Mouse (Mus musculus): ENCODE results near the gene Krt23.

Krt23 gene

GRCm38 (mm10) chr11:99492733-99493573 lies at the start of gene Krt23:
TSS of gene Krt23 (minus strand) at chr11:99493137.
- DNase-seq (ENCODE audit: low spot score), result no peak

- no peak for DNase-seq (ENCODE audit: low spot score)
These were observed 46.8 kb upstream of the Krt23 start for GRCm38 (mm10) chr11:99539721-99540120.

GRCm38 (mm10) chr11:99521288-99521860 lies 28.4 kb upstream of the Krt23 start, which contains the start of gene Krt39:
TSS of gene Krt39 (minus strand) at chr11:99521338.
- no peak for DNase-seq (ENCODE audit: low spot score)

- no peak for DNase-seq (ENCODE audit: low spot score)
These were observed 21.2 kb upstream of the Krt23 start for GRCm38 (mm10) chr11:99514098-99514497.

GRCm38 (mm10) chr11:99500095-99500805 lies 7.3 kb upstream of the Krt23 start:
- no peak for DNase-seq (ENCODE audit: low spot score)

DNA sequence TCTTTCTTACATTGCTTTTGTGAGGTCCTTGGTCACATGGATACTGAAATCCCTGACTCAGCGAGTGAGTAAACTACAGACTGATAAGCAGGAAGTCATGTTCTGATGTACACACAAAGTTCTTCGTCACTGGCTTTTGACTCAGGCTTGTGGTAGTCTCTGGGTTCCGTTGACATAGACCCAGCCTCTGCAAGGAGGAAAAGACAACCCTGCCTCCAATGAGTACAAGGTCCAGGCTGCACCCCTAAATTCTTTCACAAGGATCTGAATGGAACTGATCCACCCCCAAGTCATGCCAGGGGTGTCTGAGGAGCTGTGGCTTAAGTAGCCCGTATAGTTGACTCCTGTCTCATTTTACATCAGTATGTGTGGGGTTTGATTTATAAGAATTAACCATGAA lies 3.5 kb upstream of the Krt23 start:
- no peak for DNase-seq (ENCODE audit: low spot score)

DNA sequence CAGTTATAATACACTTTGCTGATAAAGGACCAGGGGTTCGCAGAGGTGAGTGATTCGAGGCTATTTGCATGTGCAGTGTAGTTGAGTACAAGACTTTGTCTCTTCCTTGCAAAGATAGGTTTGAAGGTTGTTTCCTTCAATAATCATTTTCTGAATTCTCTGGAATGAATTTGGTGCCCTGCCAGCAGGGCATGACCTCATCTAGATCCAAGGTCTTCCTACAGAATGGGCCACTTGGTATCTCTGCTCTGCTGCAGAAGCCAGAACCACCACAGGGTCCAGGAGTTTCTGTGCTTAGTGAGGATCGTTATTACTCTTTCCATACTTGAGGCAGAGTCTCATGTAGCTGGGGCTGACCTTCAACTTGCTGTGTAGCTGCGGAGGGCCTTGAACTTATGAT lies 1.8 kb upstream of the Krt23 start:
- no peak for DNase-seq (ENCODE audit: low spot score)

GRCm38 (mm10) chr11:99493574-99493850 lies 575 bp upstream of the Krt23 start:
- DNase-seq (ENCODE audit: low spot score), result no peak

GRCm38 (mm10) chr11:99491040-99491439 lies 1.9 kb downstream of the Krt23 start:
- DNase-seq (ENCODE audit: low spot score), result no peak

DNA sequence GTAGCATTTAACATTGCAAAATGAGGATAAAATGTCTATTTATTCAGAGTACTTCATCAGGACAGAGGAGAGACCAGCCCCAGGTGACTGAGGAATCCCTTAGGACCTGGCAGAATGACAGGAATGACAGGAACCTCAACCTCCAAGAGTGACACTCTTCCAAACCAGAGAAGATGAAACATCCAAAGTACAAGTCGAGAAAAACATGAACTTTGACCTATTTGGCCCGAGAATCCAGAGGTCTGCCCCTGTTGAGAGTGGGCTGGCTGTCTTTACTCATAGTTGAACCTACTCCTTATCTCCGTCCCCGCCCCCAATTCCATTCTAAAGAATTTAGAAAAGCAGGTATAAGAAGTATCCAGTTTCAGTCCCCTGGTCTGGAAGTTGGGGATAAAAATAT lies 2.3 kb downstream of the Krt23 start:
- DNase-seq (ENCODE audit: low spot score), result no peak

GRCm38 (mm10) chr11:99489233-99489632 lies 3.7 kb downstream of the Krt23 start:
- DNase-seq (ENCODE audit: low spot score), result no peak

- no peak for DNase-seq (ENCODE audit: low spot score)
These were observed 18.0 kb downstream of the Krt23 start for GRCm38 (mm10) chr11:99474981-99475380.

DNA sequence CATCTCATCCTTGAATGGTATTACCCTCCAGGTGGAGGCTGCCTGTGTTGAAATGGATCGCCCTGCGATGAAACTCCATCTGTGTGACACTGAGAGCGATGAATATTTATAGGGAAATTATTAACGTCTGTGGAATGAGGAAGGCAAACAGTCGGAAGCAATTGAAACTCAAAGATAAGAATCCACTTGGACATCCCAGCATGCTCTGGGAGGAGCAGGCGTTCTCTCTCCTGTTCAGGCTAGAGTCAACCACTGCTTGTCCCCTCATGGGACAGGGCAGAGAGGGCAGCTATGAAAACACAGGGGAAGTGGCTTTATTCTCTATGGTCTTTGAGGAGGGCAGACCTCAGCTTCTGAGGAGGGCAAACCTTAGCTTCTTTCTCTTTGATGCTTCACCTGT lies 19.5 kb downstream of the Krt23 start:
- no peak for DNase-seq (ENCODE audit: low spot score)

- DNase-seq (ENCODE audit: low spot score), result no peak
These were observed 20.5 kb downstream of the Krt23 start for GRCm38 (mm10) chr11:99472405-99472804.

- no peak for DNase-seq (ENCODE audit: low spot score)
These were observed 21.0 kb downstream of the Krt23 start for GRCm38 (mm10) chr11:99471946-99472345.

DNA sequence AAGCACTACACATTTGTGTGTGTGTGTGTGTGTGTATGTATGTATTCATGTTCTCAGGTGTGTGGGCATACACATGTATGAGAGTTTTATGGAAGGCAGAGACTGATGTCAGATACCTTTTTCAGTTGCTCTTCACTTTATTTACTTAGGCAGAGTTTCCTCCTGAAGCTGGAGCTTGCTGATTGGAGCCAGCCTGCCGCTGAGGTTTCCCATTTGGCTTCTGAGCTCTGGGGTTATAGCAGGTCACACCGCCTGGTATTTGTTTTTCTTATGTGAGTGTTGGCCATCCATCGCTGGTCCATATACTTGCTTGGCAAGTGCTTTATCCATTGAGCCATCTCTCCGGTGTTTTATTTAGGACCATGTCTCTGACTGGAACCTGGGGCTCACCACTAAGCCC lies 23.7 kb downstream of the Krt23 start:
- no peak for DNase-seq (ENCODE audit: low spot score)

- DNase-seq (ENCODE audit: low spot score), result no peak
These were observed 24.4 kb downstream of the Krt23 start for GRCm38 (mm10) chr11:99468566-99468965.

DNA sequence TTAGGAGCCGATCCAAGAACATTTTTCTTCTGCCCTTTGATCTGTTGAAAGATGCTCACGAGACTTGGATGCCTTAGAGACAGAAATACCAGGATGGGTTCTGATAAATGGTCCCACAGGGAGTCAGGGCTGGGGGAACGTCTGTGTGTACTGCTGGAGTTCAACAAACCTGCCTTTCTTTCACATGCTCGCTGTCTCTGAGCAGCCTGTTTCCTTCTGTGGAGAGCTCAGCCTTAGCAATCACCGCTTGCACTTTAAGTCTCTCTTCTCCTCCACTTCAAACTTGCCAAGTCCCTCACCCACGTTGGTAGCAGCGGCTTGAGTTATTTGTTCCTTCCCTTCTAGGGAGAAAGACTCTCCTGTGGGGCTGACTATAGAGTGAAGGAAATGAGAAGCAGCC lies 26.6 kb downstream of the Krt23 start:
- no peak for DNase-seq (ENCODE audit: low spot score)

GRCm38 (mm10) chr11:99464836-99465235 lies 28.1 kb downstream of the Krt23 start:
- DNase-seq (ENCODE audit: low spot score), result peak; percentile 89

DNA sequence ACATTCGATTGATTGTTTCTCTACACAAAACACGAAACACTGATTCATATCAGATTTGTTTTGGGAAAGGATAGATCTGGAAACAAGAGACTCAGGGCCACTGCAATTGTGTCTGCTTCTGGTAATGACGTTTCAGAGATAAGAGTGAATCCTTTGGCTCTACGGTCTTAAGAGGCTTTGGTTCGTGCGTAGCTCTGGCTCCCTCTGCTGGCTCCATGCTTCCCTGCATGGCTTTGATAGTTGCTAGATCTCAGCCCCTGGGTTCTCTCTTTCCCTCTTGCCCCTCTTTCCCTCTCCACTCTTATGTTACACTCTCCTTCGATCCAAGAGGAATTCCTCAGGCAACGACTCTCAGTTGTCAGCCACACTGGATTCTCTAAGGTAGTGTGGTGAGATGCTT lies 29.8 kb downstream of the Krt23 start:
- peak; percentile 60 for DNase-seq (ENCODE audit: low spot score)

DNA sequence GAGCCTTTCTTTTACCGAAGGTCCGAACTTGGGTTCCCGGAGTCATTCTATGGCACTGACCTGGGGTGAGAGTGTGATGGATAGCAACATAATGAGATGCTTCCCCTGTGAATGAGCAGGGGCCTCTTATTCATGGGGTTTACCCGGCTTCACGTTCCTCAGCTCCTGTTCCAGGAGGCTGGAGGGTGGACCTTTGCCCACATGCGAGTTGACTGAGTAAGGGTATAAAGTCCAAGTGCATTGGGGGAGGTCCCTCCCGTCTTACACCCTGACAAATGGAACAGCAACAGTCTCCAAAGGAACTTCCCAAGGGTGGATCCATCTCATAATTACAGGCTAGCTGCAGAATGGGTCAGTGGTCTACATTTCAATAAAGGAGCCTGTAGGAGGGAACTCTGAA lies 31.2 kb downstream of the Krt23 start:
- DNase-seq (ENCODE audit: low spot score), result no peak

DNA sequence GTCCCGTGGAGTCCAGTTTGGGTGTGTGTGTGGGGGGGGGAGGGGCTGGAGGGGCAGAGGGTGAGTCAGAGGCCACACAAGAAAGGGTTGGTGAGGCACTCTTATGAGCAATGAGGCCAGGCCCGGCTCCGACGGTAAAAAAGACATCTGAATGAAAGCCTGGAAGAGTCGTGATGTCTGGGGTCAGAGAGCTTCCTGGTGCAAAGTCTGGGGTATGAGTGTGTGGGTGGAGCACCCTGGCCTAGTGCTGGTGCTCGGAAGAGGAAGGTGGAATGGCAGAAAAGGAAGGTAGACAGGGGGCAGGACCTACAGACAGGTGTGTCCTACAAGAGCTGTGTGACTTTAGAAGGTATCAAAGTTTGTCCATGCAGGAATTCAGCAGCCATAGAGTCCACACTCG lies 34.0 kb downstream of the Krt23 start:
- DNase-seq (ENCODE audit: low spot score), result no peak

DNA sequence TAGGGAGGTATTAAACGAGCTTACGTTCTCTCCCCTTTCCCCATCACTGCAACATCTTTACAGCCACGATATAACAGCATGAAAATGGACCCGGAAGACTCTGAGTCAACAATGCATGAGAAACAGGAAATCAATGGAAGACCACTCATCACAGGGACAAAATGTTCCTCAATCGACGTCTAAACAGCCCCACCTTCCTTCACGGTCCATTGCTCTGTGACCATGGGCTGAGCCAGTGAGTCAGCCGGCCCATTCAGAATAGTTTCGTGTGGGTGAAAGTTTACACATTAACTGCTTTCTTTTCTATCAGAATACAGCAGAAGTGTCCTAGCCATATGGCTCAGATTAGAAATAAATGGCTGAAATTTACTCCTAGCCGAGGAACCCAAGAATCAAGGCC lies 38.2 kb downstream of the Krt23 start:
- no peak for DNase-seq (ENCODE audit: low spot score)
